Mouse (Mus musculus): ENCODE data around the gene D230025D16Rik.

D230025D16Rik gene

DNA sequence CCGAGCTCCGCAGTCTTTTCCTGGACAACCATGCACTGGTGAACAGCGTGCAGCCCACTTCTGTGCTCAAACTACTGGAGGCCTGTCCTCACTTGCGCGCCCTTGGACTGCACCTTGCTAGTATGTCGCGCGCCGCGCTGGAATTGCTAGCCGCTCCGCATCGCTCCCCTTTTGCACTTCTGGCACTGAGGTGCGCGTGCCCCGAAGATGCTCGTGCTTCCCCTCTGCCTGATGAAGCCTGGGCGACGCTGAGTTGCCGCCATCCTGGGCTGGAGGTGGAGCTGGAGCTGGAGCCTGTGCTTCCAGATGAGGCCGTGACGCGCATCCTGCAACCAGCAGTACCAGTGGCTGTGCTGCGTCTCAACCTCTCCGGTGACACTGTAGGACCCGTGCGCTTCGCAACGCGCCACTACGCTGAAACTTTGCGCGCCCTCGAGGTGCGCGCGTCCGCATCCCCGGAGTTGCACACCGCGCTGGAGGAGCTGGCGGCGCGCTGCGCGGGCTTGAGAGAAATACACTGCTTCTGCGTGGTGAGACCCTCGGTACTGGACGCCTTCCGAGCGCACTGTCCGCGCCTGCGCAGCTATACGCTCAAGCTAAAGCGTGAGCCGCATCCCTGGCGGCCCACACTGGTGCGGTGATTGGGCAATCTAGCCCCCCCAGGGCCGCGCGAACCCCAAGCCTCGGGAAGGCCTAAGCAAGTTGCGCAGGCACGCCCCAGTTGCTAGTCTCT, 43.6 kb downstream of the D230025D16Rik start:
- DNase-seq (ENCODE audit: low spot score in 2 of 2): peak; percentile 93 to 94

DNA sequence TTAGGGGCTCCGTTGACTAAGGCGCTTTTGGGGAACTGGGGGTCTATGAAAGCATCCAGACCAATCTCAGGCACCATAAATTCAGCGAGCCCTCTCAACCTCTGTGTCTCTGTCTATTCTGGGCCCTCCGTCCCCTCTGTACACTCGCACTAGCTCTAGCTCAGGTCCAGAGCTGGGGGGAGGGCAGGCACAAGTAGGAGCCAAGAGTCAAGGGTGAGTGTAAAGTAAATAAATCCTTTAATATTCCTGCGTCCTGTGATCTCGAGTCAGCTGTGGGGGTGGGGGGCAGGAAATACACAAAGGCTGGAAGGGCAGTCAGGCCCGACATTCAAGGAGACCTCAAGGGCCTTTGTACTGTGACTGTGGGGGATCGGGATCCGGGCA, 44.1 kb downstream of the D230025D16Rik start:
- peak in 1 of 2 experiments; percentile 29 for DNase-seq (ENCODE audit: low spot score in 2 of 2)

DNA sequence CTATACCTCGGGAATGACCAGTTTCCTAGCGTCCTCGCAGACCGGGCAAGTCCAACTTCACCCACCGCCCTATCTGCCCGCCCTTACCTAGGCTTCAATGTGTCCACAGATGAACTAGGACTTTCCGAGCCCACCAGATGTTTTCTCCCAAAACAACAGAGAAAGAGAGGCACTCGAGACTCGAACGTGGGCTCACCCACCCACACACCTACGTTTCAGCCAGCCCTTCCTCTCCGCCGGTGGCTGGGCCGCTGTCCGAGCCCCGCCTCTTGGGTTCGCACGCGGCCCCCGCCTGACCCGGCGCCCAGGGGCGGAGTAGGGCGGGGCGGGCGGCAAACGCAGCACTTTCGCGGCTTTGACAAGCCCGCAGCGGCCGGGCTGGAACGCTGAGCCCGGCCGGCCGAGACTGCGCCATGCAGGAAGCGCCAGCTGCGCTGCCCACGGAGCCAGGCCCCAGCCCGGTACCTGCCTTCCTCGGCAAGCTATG, 44.6 kb downstream of the D230025D16Rik start, which contains the start of gene Hsf4:
Gene Hsf4, plus strand, starts transcription at position 341 of the 487 bp plus-strand sequence.
- no peak for DNase-seq (ENCODE audit: low spot score in 2 of 2)

DNA sequence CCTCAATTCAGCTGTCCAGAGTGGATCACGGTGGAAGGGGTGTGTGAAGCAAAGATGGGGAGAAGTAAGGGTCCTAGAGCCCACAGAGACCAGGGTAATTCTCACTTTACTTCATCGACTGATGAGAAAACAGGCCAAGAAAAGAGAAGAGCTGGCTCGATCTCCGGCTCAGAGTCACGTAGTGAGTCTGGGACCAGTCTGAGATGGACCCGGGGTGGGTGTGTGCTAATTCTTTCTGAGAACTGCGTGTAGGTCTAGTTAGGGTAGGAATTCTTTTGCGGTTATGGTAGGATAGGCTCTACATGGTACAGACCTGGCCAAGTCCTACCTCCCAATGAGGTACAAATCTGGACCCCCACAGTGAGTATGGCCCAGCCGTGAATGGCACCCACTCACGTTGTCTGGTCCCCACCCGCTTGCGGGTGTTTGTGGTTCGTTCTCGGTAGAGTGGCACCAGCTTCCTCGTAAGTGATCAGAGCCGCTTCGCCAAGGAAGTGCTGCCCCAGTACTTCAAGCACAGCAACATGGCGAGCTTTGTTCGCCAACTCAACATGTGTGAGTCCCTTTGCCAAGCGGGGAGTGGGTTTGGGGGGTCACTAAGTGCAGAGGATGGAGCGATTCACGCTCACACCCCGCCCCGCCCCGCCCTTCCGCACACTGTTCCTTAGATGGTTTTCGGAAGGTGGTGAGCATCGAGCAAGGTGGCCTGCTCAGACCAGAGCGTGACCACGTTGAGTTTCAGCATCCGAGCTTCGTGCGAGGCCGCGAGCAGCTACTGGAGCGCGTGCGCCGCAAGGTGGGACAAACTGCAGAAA, 45.4 kb downstream of the D230025D16Rik start:
- DNase-seq (ENCODE audit: low spot score in 2 of 2): no peak

DNA sequence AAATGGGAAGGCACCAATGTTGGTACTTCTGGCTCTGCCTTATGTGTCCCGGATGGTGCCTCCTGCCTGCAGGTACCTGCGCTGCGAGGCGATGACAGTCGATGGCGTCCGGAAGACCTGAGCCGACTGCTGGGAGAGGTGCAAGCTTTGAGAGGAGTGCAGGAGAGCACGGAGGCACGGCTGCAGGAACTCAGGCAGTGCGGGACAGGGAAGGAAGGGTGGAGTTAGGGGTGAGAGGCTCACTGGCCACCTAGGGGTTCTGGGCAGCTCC, 45.9 kb downstream of the D230025D16Rik start:
- peak in 1 of 2 experiments; percentile 23 for DNase-seq (ENCODE audit: low spot score in 2 of 2)

DNA sequence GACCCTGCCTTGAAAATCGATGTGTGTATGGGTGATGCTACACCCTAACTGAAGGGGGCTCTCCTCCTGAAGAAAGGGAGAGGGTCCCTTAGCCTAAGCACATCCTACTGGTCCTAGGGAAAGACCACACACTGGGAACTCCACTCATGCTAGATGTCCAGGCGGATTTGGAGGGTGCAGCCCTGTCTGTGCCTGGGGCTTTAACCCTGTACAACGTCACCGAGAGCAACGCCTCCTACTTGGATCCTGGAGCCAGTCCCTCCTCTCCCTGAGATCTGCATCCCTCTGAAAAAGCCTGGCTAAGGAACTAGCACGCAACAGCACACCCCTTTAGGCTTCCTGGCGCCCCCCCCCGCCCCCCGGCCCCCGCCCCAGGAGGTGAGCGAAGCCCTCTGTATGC, 50.4 kb downstream of the D230025D16Rik start:
- no peak for DNase-seq (ENCODE audit: low spot score in 2 of 2)

DNA sequence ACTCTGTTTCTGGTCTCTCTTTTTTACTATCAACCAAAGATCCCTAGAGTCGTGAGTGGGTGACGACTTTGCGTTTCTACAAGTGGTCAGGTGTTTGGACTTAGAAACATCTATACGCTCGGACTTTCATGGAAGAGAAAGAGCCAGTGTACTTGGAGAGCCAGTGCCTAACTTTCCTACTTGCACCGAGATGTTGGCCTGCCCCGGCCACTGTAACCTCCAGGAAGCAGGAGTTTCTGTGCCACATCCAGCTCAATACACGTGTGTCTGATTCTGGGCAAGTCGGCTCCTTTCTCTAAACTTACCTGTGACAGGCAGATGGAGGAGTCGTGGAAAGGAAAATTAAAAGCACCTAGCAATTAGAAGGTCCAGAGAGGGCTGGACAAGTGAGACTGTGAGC, 50.9 kb downstream of the D230025D16Rik start, which contains the start of gene Nol3:
Gene Nol3, plus strand, starts transcription at position 301 of the 400 bp plus-strand sequence.
- DNase-seq (ENCODE audit: low spot score in 2 of 2): no peak

DNA sequence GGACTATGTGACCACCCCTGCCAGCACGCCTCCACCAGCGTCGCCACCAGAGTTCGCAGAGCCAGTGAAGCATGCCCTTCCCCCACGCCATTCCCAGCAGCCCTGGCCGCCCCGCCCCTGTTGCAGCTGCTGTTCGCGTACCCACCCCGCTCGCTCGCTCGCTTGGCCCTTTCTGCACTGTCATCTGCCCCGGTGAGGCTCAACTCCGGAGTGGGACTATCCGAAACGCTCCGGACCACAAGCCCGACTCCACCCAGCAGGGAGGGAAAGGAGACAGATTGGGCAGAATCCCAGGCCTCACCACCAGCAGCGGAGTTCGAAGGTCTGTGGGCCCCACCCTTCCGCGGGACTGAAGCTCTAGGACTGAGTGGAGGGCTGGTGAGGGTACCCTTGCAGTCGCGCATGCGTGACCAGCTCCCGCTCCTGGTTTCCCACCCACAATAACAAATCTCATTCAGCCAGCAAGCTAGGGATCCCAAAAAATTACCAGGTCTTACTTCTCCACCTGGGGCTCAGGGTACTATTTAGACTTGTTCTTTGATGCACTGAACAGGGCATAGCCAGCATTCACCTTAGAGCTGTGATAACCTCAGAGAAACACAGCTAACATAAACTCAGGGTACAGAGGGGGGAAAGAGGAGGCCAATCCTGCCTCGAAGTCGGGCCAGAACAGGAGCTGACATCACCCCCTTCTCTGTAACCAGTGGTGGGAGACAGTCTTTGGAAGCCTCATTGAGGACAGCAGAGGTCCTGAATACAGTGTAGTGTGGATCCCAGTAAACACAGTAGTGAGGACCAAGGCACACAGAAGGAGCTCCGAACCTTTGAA, 51.6 kb downstream of the D230025D16Rik start:
- peak in 1 of 2 experiments; percentile 71 for DNase-seq (ENCODE audit: low spot score in 2 of 2)

DNA sequence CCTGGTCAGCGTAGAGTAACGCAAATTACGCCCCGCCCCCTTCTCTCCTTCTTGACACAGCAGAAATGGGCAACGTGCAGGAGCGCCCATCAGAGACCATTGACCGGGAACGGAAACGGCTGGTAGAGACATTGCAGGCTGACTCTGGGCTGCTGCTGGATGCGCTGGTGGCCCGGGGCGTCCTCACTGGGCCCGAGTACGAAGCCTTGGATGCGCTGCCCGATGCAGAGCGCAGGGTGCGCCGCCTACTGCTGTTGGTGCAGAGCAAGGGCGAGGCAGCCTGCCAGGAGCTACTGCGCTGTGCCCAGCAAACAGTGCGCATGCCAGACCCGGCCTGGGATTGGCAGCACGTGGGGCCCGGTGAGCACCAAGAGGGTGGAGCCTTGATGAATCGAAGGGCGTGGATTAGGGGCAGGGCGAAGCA, 54.0 kb downstream of the D230025D16Rik start:
- peak; percentile 88 to 90 for DNase-seq (ENCODE audit: low spot score in 2 of 2)

DNA sequence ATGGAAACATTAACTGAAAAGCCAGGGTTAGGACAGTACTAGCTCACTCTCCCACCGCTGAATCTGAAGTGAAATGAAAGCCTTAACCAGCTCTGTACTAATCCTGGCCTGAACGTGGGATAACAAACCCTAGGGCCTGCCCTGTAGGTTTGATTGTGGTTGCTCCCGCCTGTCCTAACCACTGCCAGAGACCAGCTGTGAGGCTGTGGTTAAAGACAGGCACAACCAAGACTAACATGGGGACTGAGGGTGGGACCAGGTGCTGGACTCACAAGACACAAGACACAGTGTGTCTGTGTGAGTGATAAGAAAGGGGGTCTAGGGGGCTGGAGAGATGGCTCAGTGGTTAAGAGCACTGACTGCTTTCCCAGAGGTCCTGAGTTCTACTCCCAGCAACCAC, 55.6 kb downstream of the D230025D16Rik start:
- DNase-seq (ENCODE audit: low spot score in 2 of 2): no peak

DNA sequence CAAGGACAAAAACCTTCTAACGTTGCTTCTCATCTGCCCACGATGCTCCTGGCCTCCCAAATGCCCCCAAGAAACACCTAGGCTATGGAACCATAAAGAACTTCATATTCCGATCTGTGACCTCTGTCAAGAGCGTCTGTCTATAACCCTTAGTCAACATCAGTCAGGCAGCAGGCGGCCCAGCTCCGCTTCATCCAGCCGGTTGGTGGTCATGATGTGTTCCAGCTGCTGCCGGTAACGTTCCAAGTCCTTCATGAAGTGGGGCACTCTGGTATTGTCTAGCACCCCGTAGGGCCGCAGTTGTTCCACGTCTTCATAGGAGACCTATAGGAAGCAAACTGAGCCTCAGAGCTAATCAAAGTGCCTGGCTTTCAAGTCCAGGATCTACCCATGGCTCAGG, 56.9 kb downstream of the D230025D16Rik start:
- DNase-seq (ENCODE audit: low spot score in 2 of 2): no peak

DNA sequence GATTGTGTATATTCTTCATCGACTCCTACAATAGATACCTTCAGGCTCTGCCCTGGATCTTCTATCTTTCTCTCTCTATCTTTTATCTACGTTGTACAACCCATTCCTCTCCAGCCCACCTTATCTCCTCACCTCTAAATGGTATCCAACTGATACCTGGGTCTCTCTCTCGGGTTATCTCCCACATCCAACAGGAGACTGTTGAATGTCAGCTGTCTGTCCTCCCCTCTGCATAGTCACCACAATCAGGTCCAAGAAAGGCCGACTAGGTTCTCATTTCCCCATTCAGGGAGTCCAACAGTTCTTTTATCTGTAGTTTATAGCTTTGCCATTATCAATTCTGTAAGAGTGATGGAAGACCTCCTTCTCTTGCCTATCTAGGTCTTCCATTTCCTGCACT, 57.3 kb downstream of the D230025D16Rik start:
- DNase-seq (ENCODE audit: low spot score in 2 of 2): no peak

DNA sequence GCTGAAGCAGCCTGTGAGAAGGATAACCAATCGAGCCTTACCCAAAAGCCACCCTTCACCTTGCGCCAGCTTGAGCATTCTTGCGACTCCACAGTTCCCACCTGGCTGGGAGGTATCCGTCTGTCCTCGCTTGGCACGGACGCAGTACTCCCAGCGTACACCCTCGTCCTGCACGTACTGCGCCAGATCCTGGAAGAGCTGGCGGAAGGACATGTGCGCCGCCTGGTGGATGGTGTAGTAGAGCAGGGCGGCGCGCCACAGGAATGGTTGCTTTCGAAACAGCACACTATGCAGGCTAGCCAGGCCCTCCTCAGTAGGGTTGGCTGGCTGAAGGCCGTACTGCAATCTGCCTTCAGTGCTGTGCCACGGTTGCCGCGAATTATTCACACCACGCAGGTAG, 58.1 kb downstream of the D230025D16Rik start:
- peak in 1 of 2 experiments; percentile 36 for DNase-seq (ENCODE audit: low spot score in 2 of 2)

DNA sequence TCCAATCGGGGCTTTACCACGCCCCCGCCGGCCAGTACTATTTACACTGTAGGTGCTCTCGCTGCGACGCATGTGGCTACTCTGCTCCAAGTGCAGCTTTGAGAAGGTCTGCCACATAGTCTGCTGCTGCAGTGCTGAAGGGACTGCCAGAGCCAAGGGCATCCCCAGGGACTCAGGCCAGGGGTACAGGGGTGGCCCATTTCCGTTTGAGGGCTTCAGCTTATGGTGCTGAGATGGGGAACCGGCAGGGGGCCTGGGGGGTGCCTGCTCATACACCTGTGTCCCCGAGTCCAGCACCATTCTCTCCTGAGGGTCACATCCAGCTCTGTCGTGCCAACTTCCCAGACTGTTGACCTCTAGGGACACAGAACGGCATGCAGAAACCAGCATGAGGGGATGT, 60.6 kb downstream of the D230025D16Rik start:
- peak in 1 of 2 experiments; percentile 33 for DNase-seq (ENCODE audit: low spot score in 2 of 2)

DNA sequence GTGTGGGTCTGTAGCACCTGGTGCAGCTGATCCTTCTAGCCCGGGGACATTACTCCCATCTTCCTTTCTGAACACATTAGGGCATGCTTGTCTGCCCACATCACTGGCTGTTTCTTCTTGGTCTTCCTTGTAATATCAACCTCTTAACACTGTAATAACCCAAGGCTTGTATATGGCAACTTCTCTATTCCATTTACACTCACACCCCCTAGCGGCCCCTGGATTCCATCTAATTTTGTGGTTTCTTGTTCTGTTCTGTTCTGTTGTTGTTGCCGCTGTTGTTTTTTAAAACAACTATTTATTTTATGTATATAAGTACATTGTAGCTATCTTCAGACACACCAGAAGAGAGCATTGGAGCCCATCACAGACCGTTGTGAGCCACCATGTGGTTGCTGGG, 62.0 kb downstream of the D230025D16Rik start:
- no peak for DNase-seq (ENCODE audit: low spot score in 2 of 2)

DNA sequence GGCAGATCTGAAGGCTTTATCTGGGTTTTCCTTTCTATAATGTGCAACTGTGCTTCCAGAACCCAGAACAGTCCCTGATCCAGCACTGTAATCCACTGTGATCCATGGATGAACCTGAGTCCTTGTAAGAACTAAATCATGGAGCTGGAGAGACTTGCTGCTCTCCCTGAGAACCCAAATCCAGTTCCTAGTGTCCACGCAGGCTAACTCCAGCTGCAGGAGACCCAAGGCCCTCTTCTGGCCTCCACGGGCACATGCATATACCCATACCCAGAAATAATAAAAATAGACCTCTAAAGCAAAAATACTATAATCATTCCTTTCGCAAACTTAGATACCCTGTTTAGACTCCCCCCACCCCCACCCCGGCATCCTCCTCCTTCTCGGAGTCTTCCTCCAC, 63.3 kb downstream of the D230025D16Rik start:
- DNase-seq (ENCODE audit: low spot score in 2 of 2): peak in 1 of 2 experiments; percentile 33

DNA sequence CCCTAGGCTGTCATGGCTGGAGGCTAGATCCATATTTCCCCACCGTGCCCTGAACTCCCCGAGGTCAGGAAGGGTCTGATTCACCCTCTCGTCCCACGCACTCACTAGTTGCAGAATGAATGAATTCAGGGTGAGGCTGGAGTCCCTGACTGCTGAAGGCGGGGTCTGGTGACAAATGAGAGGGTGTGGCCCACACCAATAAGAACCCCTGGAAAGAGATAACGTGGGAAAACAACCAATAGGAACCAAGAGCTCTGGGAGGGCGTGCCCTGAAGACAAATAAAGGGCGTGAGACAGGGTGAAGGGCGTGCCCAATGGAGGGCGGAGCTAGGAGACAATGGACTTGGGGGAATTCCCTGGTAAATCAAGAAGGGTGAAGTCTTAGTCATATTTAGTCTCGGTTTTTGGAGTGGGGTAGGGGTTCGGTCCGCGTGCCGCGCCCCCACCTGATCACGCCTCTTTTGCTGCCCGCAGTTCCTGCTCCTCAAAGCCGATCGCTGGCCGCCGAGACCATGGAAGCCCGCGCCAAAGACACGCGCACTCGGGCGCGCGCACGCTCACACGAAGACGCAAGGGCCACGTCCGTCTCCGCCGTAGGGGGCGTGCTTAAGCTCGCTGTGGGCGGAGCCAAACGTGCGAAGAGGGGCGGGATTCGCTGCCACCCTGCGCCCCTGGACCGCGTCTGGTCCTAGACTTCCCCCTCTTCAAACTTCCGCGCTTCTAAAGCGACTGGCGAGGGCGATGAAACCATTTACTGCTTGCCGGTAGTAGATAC, 64.2 kb downstream of the D230025D16Rik start:
- peak; percentile 97 for DNase-seq (ENCODE audit: low spot score in 2 of 2)

DNA sequence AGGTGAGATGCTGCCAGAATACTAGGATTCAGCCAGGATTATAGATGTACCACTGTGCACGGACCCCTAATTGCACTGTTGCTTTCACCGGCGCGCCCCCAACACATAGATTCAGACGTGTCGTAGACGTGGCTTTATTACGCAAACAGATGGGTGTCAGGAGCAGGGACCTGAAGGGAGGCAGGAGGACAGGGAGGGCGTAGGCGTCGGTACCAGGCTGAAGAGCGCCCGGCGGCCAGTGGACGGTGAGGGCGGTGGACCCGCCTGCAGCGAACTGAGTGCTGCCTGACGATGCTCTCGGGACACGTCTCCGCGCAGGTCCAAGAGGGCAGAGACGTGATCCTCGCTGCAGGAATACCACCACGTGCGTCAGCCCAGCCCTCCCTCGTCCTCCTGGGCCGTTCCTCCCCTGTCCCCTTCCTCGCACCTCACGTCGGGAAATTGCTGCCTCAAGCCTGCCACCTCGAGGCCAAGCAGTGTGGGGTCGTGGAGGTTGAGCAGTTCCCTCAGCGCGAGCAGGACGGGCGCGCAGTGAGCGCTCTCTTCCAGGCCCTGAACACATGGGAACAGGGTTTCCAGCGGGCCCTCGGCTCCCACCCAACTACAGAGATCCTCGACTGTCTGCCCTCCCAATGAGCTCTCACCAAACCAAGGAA, 65.0 kb downstream of the D230025D16Rik start, which contains the start of gene 4931428F04Rik:
Gene 4931428F04Rik, minus strand, starts transcription at position 60 of the 656 bp plus-strand sequence.
- peak; percentile 72 to 74 for DNase-seq (ENCODE audit: low spot score in 2 of 2)

DNA sequence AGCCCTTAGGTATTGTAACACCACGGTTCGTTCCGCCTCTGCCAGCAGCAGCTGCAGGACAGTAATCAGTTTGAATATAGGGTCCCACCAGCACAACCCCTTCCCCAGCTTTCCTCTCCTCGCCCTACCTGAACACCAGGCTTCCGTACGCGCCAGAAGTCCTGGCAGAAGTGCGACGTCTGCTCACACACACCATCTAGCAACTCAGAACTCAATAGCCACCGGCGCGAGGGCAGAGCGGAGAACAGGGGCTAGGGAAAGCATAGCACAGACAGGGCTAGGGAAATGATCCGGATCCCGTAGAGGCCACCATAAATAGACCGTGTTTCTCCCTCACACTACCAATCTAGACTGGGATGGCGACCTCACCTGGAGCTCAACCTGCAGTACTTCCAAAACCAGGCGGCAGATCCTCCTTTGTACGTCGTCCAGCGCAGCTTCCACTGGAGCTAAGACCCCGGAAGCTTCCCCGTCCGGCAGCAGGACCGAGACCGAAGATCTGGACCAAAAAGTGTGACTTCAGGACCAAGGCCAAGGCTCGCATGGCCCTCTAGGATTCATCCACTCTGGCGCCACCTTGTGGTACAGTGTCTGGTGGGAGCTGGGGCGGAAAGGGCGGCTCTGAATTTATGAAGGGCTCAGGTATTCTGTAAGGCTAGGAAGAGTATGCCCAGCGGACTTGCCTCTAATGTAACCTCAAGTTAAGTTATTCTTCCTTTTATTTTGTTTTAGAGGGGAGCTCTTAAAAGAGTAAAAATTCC, 65.8 kb downstream of the D230025D16Rik start:
- DNase-seq (ENCODE audit: low spot score in 2 of 2): peak; percentile 82 to 88

DNA sequence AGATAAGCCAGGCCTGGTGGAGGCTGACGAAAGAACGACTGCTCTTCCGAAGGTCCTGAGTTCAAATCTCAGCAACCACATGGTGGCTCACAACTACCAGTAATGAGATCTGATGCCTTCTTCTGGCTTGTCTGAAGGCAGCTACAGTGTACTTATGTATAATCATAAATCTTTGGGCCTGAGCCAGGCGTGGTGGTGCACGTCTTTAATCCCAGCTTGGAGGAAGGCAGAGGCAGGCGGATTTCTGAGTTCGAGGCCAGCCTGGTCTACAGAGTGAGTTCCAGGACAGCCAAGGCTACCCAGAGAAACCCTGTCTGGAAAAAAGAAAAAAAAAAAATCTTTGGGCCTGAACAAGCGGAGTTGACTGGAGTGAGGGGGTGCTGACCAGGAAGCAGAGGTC, 66.4 kb downstream of the D230025D16Rik start:
- peak in 1 of 2 experiments; percentile 34 for DNase-seq (ENCODE audit: low spot score in 2 of 2)
